Mouse (Mus musculus) heart, embryonic 14.5 days (tissue): ENCODE data around the gene Btk. TPM values are rescaled to one million over a fixed set of nuclear protein-coding genes. Genes with fewer than 3 reads are reported as not detected.
A peak's percentile ranks its signal among the peaks of the same experiment; 100 is the strongest.

Source experiments
- ATAC-seq: fragments of 200-750 bp; cut with Nextera tagmentation; 2 replicates; pipeline ENCODE4 v1.8.0; 2017; ENCODE audit warnings: low read depth, moderate TSS enrichment; ENCODE audit not compliant: insufficient number of reproducible peaks, insufficient read depth, low FRiP score
- H3K27ac ChIP-seq, 2 experiments: fragments of 200-500 bp in 1 of 2; fragments of 300-500 bp in 1 of 2; sonication (generic) in 1 of 2; replicated peaks in 1 of 2; 2 replicates each; pipeline ENCODE4 v1.5.1; 2012 to 2014; ENCODE audit warnings: low read depth in 2 of 2, low read length in 2 of 2, control low read depth in 1 of 2, mild to moderate bottlenecking in 1 of 2, mixed read lengths in 1 of 2; ENCODE audit not compliant: control insufficient read depth in 1 of 2, insufficient read depth in 1 of 2
- H3K27me3 ChIP-seq: fragments of 300-500 bp; sonication (generic); 2 replicates; pipeline ENCODE4 v1.6.1; 2014; ENCODE audit warnings: mild to moderate bottlenecking, low read length, control low read depth; ENCODE audit not compliant: control insufficient read depth, insufficient read depth
- H3K36me3 ChIP-seq: fragments of 300-500 bp; sonication (generic); 2 replicates; pipeline ENCODE4 v1.6.1; 2014; ENCODE audit warnings: mild to moderate bottlenecking, control low read depth, low read length, mixed read lengths; ENCODE audit not compliant: control insufficient read depth, insufficient read depth
- H3K4me1 ChIP-seq, 2 experiments: fragments of 200-500 bp in 1 of 2; fragments of 300-500 bp in 1 of 2; sonication (generic) in 1 of 2; 2 replicates each; pipeline ENCODE4 v1.6.1; 2012 to 2014; ENCODE audit warnings: low read length in 2 of 2, control low read depth in 1 of 2, mixed read lengths in 1 of 2; ENCODE audit not compliant: control insufficient read depth in 2 of 2, insufficient read depth in 2 of 2
- H3K4me2 ChIP-seq: fragments of 300-500 bp; sonication (generic); 2 replicates; pipeline ENCODE4 v1.6.1; 2014; ENCODE audit warnings: mild to moderate bottlenecking, low read length
- H3K4me3 ChIP-seq, 2 experiments: fragments of 200-500 bp in 1 of 2; fragments of 300-500 bp in 1 of 2; sonication (generic) in 1 of 2; 2 replicates each; pipeline ENCODE4 v1.5.1; 2012 to 2014; ENCODE audit warnings: low read length in 2 of 2, mild to moderate bottlenecking in 2 of 2, control low read depth in 1 of 2, low read depth in 1 of 2, moderate library complexity in 1 of 2; ENCODE audit not compliant: control insufficient read depth in 1 of 2, insufficient read depth in 1 of 2
- H3K9ac ChIP-seq: fragments of 300-500 bp; sonication (generic); 2 replicates; pipeline ENCODE4 v1.6.1; 2014; ENCODE audit warnings: mild to moderate bottlenecking, low read length
- H3K9me3 ChIP-seq: fragments of 300-500 bp; sonication (generic); 2 replicates; pipeline ENCODE4 v1.6.1; 2016; ENCODE audit warnings: low read length, control low read depth; ENCODE audit not compliant: control insufficient read depth
- WGBS: fragments of 180-500 bp; shearing (Covaris S2); extraction: QIAGEN DNeasy Blood & Tissue Kit; methylation state at CpG from one replicate; pipeline ENCODE4 v1.1.7; 2014; 5-methylcytosine and 5-hydroxymethylcytosine counted together
- polyA plus RNA-seq: library from polyadenylated mRNA; unstranded; fragments of >200 nt; fragmentation: Nextera tagmentation; extraction: Ambion mirVana; gene quantifications from 2 replicates; pipeline ENCODE4 v1.2.1, GENCODE M21; 2014

Gene Btk
- polyA plus RNA-seq, 1 experiment from 2014 or later = 0.61 TPM

- no peak overlapping the region for H3K4me3 ChIP-seq
- no peaks in the 10 kb centered on the region for H3K36me3 ChIP-seq
- peaks cover 0 to 2% of the 10 kb centered on the region in 2 experiments; a peak in 1 of 4 replicates for H3K4me1 ChIP-seq
- no peak overlapping the region for H3K27ac ChIP-seq
- no peak for ATAC-seq
- no peaks in the 10 kb centered on the region for H3K27me3 ChIP-seq
- H3K4me2 ChIP-seq = no peak overlapping the region
- H3K9ac ChIP-seq = no peak overlapping the region
- H3K9me3 ChIP-seq = no peaks in the 10 kb centered on the region
- WGBS = 45% methylated on average over 2 of the region's 2 CpGs
These were observed 30.9 kb upstream of the Btk start for GRCm38 (mm10) chrX:134614306-134614705.

- no peaks in the 10 kb centered on the region for H3K9me3 ChIP-seq
- H3K27me3 ChIP-seq = no peaks in the 10 kb centered on the region
- ATAC-seq = peak; percentile 77
- WGBS = 21% methylated on average over 14 of the region's 15 CpGs
- peak overlapping the region; percentile 60 for H3K9ac ChIP-seq
- peaks cover 0 to 2% of the 10 kb centered on the region in 2 experiments; a peak in 1 of 4 replicates for H3K4me1 ChIP-seq
- H3K27ac ChIP-seq = peak overlapping the region; percentile 85 to 95
- peak overlapping the region; percentile 62 for H3K4me2 ChIP-seq
- H3K36me3 ChIP-seq = peaks cover under 1% of the 10 kb centered on the region; the same call in 1 of the 2 replicates
- peak overlapping the region; percentile 34 to 48 for H3K4me3 ChIP-seq
These were observed 29.1 kb upstream of the Btk start for GRCm38 (mm10) chrX:134612285-134612959.

DNA sequence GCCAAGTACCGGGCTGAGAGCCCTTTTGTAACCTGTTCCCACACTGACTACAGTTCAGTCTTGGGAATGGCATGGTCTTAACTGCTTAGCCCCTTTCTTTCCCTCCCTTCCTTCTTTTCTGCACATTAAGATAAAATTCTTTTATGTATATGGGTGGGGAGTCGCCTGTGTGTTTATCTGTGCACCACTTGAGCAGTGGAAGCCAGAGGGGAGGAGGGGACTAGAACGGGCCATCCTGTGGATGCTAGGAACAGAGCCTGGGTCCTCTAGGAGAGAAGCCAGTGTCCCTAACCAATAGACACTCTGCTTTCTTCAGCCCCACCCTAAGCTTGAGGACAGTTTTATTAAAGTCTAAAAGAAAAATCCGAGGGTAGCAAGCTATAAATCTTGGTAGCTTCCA, 27.6 kb upstream of the Btk start:
- WGBS = 71% methylated on average over 4 of the region's 4 CpGs
- no peaks in the 10 kb centered on the region for H3K27me3 ChIP-seq
- peaks cover 5% of the 10 kb centered on the region; the same call in 1 of the 2 replicates for H3K36me3 ChIP-seq
- peaks cover 0 to 2% of the 10 kb centered on the region in 2 experiments; a peak in 1 of 4 replicates for H3K4me1 ChIP-seq
- no peaks in the 10 kb centered on the region for H3K9me3 ChIP-seq
- H3K9ac ChIP-seq = no peak overlapping the region
- H3K4me2 ChIP-seq = no peak overlapping the region
- no peak overlapping the region for H3K4me3 ChIP-seq
- H3K27ac ChIP-seq = no peak overlapping the region
- ATAC-seq = no peak

- Histone ChIP-seq H3K36me3 (peaks cover 5% of the 10 kb centered on the region; the same call in 1 of the 2 replicates), H3K4me3 (no peak overlapping the region), H3K4me1 (peaks cover 0 to 2% of the 10 kb centered on the region in 2 experiments; a peak in 1 of 4 replicates), H3K27ac (no peak overlapping the region), H3K9me3 (no peaks in the 10 kb centered on the region), H3K4me2 (no peak overlapping the region), H3K9ac (no peak overlapping the region), H3K27me3 (no peaks in the 10 kb centered on the region)
- 45% methylated on average over 4 of the region's 4 CpGs for WGBS
- ATAC-seq = no peak
These were observed 26.1 kb upstream of the Btk start for GRCm38 (mm10) chrX:134609472-134609871.

DNA sequence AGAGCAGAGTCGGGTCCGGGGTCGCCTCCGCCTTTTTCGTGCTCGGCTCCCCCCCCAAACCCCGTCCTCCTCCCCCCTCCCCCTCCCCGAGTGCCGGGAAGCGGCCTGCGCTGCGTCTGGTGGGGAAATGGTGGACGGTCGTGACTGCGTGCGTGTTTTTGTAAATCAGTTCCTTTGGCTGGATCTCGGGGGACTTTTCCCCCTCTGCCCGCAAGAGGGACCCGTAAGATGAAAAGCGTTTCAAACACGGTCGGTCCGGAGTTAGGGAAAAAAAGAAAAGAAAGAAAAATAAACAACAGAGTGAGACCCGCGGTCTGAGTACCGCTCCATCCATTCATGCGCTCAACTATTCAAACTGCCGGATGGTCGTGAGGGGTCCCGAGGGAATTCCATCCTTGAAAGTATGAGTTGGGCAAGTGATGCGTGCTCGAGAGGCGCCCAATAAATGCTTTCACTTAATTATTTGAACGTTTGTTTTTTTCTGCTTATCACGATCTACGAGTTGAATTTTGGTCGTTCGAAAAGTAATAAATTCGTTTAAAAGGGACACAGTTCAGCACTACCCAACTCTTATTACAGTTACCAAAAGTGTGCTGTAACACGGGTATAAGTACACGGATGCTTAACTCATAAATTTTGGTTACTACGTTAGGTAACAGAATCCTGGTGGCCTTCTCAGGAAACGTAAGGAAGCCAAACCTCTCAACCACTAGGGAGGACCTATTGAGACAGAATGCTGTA, 18.2 kb upstream of the Btk start:
- Histone ChIP-seq H3K36me3 (0 out of 2 replicates have a peak, but pooled peaks cover 4% of the 10 kb centered on the region), H3K4me2 (peak overlapping the region; percentile 67), H3K4me1 (peaks cover 0 to 2% of the 10 kb centered on the region in 2 experiments; a peak in 1 of 4 replicates), H3K4me3 (peak overlapping the region; percentile 55 to 57), H3K9me3 (no peaks in the 10 kb centered on the region), H3K27me3 (no peaks in the 10 kb centered on the region), H3K9ac (peak overlapping the region; percentile 78), H3K27ac (peak overlapping the region; percentile 72 to 90)
- peak; percentile 73 for ATAC-seq
- 18% methylated on average over 43 of the region's 43 CpGs for WGBS

- Histone ChIP-seq H3K27ac (peak within 1 kb of the TSS; percentile 72 to 90), H3K9me3 (no peaks in the 10 kb centered on the region), H3K36me3 (0 out of 2 replicates have a peak, but pooled peaks cover 4% of the 10 kb centered on the region), H3K27me3 (no peaks in the 10 kb centered on the region), H3K4me2 (peak within 1 kb of the TSS; percentile 69), H3K4me1 (peaks cover 0 to 2% of the 10 kb centered on the region in 2 experiments; a peak in 1 of 4 replicates), H3K9ac (peak within 1 kb of the TSS; percentile 78), H3K4me3 (peak within 1 kb of the TSS; percentile 57 to 81)
- ATAC-seq = peak; percentile 96
- WGBS = 18% methylated on average over 33 of the region's 33 CpGs
These were observed 17.4 kb upstream of the Btk start, which contains the start of the genes Gla and Hnrnph2 for GRCm38 (mm10) chrX:134600659-134601379. Gene Gla (minus strand): TSS chrX:134601125. Gene Hnrnph2 (plus strand): TSS chrX:134601179.
